Mouse (Mus musculus) intestine, embryonic 16.5 days (tissue): ENCODE data around the gene Mgea5. TPM values are rescaled to one million over a fixed set of nuclear protein-coding genes. Genes with fewer than 3 reads are reported as not detected.
A peak's percentile ranks its signal among the peaks of the same experiment; 100 is the strongest.
"Not testable (repeated sequence)": the region's sequence is repeated elsewhere in the genome, so short reads cannot be mapped to it uniquely, and the experiment has no call there.

ENCODE experiments used
- ATAC-seq: fragments of 200-750 bp; cut with Nextera tagmentation; 2 replicates; pipeline ENCODE4 v1.8.0; 2017; ENCODE audit warnings: moderate TSS enrichment, moderate library complexity
- H3K27ac ChIP-seq: fragments of 300-500 bp; sonication (generic); 2 replicates; pipeline ENCODE4 v1.5.1; 2014; ENCODE audit warnings: mild to moderate bottlenecking, low read length
- H3K27me3 ChIP-seq: fragments of 300-500 bp; sonication (generic); replicated peaks from 2 replicates; pipeline ENCODE4 v1.6.1; 2014; ENCODE audit warnings: low read length, control low read depth, mixed read lengths; ENCODE audit not compliant: control insufficient read depth, insufficient read depth
- H3K36me3 ChIP-seq: fragments of 300-500 bp; sonication (generic); 2 replicates; pipeline ENCODE4 v1.6.1; 2014; ENCODE audit warnings: low read length, control low read depth; ENCODE audit not compliant: control insufficient read depth, insufficient read depth
- H3K4me1 ChIP-seq: fragments of 300-500 bp; sonication (generic); 2 replicates; pipeline ENCODE4 v1.6.1; 2014; ENCODE audit warnings: low read length, control low read depth, mixed read lengths; ENCODE audit not compliant: control insufficient read depth, insufficient read depth
- H3K4me2 ChIP-seq: fragments of 300-500 bp; sonication (generic); 2 replicates; pipeline ENCODE4 v1.6.1; 2014; ENCODE audit warnings: low read depth, low read length, control low read depth
- H3K4me3 ChIP-seq: fragments of 300-500 bp; sonication (generic); 2 replicates; pipeline ENCODE4 v1.5.1; 2014; ENCODE audit warnings: mild to moderate bottlenecking, low read length
- H3K9ac ChIP-seq: fragments of 300-500 bp; sonication (generic); 2 replicates; pipeline ENCODE4 v1.6.1; 2014; ENCODE audit warnings: low read depth, low read length
- H3K9me3 ChIP-seq: fragments of 300-500 bp; sonication (generic); 2 replicates; pipeline ENCODE4 v1.6.1; 2016; ENCODE audit warnings: low read length, control low read depth; ENCODE audit not compliant: control insufficient read depth
- WGBS: fragments of 180-500 bp; shearing (Covaris S2); extraction: QIAGEN DNeasy Blood & Tissue Kit; methylation state at CpG from one replicate; pipeline ENCODE4 v1.1.7; 2014; 5-methylcytosine and 5-hydroxymethylcytosine counted together
- polyA plus RNA-seq: library from polyadenylated mRNA; unstranded; fragments of >200 nt; fragmentation: Nextera tagmentation; extraction: Ambion mirVana; gene quantifications from 2 replicates; pipeline ENCODE4 v1.2.1, GENCODE M21; 2015

Mgea5 gene
- polyA plus RNA-seq, 1 experiment from 2014 or later, result 25.0 TPM

- no peak overlapping the region for H3K27ac ChIP-seq
- H3K4me1 ChIP-seq, result peaks cover 24% of the 10 kb centered on the region
- WGBS, result 59% methylated on average over 10 of the region's 10 CpGs
These were observed 31.5 kb upstream of the Mgea5 start for GRCm38 (mm10) chr19:45815170-45815569.

DNA sequence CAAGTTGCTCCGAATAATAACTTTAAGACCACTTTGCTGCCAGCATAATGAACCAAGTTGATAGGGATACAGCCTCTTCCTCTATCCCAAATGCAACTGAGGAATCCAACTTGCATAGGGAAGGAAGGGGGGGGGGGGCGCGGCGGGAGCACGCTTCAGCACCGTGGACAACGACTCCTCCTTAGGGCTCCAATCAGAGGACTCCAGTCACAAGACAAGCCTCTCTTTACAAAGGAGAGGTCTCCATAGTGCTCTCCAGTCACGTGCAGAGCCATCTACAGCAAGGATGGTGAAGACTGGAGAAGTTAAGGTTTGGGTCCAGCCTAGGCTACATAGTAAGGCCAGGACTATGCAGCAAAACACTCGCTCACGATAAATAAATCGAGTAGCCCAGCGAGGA lies 30.2 kb upstream of the Mgea5 start:
- peak; percentile 32 for ATAC-seq
- Histone ChIP-seq H3K4me3 (no peak overlapping the region), H3K27ac (no peak overlapping the region), H3K36me3 (no peaks in the 10 kb centered on the region), H3K27me3 (0 out of 2 replicates have a peak, but pooled peaks cover 2% of the 10 kb centered on the region), H3K4me2 (no peak overlapping the region), H3K9me3 (no peaks in the 10 kb centered on the region), H3K4me1 (peaks cover 24% of the 10 kb centered on the region), H3K9ac (no peak overlapping the region)
- 13% methylated on average over 12 of the region's 12 CpGs for WGBS

More at GRCm38 (mm10) chr19:45815170-45815569, 31.5 kb upstream of the Mgea5 start:
- H3K4me2 ChIP-seq, result peak overlapping the region; percentile 75
- ATAC-seq, result no peak; the same call in 1 of the 2 replicates
- H3K27me3 ChIP-seq, result 0 out of 2 replicates have a peak, but pooled peaks cover 2% of the 10 kb centered on the region
- H3K4me3 ChIP-seq, result peak overlapping the region; percentile 43
- H3K9ac ChIP-seq, result no peak overlapping the region
- H3K36me3 ChIP-seq, result no peaks in the 10 kb centered on the region
- H3K9me3 ChIP-seq, result no peaks in the 10 kb centered on the region

GRCm38 (mm10) chr19:45813263-45813662 lies 29.6 kb upstream of the Mgea5 start:
- peaks cover 24% of the 10 kb centered on the region for H3K4me1 ChIP-seq
- H3K4me2 ChIP-seq, result no peak overlapping the region
- 0 out of 2 replicates have a peak, but pooled peaks cover 2% of the 10 kb centered on the region for H3K27me3 ChIP-seq
- H3K27ac ChIP-seq, result no peak overlapping the region
- H3K36me3 ChIP-seq, result no peaks in the 10 kb centered on the region
- no peak overlapping the region for H3K9ac ChIP-seq
- no peaks in the 10 kb centered on the region for H3K9me3 ChIP-seq
- no peak overlapping the region for H3K4me3 ChIP-seq
- no peak for ATAC-seq
- WGBS, result 6% methylated on average over 11 of the region's 11 CpGs

- no peaks in the 10 kb centered on the region for H3K36me3 ChIP-seq
- H3K9ac ChIP-seq, result no peak overlapping the region
- no peak for ATAC-seq
- H3K4me3 ChIP-seq, result peak overlapping the region; percentile 31
- no peak overlapping the region for H3K27ac ChIP-seq
- WGBS, result 15% methylated on average over 8 of the region's 8 CpGs
- H3K4me1 ChIP-seq, result peaks cover 24% of the 10 kb centered on the region
- peak overlapping the region; percentile 55 for H3K4me2 ChIP-seq
- H3K27me3 ChIP-seq, result 0 out of 2 replicates have a peak, but pooled peaks cover 2% of the 10 kb centered on the region
- H3K9me3 ChIP-seq, result no peaks in the 10 kb centered on the region
These were observed 29.1 kb upstream of the Mgea5 start for GRCm38 (mm10) chr19:45812673-45813252.

GRCm38 (mm10) chr19:45812115-45812514 lies 28.5 kb upstream of the Mgea5 start:
- WGBS, result 2% methylated on average over 16 of the region's 16 CpGs
- H3K4me1 ChIP-seq, result peaks cover 24% of the 10 kb centered on the region
- no peak overlapping the region for H3K9ac ChIP-seq
- peak overlapping the region; percentile 31 for H3K4me3 ChIP-seq
- 0 out of 2 replicates have a peak, but pooled peaks cover 2% of the 10 kb centered on the region for H3K27me3 ChIP-seq
- H3K9me3 ChIP-seq, result no peaks in the 10 kb centered on the region
- peak; percentile 52 for ATAC-seq
- H3K4me2 ChIP-seq, result peak overlapping the region; percentile 55
- H3K27ac ChIP-seq, result no peak overlapping the region
- no peaks in the 10 kb centered on the region for H3K36me3 ChIP-seq

DNA sequence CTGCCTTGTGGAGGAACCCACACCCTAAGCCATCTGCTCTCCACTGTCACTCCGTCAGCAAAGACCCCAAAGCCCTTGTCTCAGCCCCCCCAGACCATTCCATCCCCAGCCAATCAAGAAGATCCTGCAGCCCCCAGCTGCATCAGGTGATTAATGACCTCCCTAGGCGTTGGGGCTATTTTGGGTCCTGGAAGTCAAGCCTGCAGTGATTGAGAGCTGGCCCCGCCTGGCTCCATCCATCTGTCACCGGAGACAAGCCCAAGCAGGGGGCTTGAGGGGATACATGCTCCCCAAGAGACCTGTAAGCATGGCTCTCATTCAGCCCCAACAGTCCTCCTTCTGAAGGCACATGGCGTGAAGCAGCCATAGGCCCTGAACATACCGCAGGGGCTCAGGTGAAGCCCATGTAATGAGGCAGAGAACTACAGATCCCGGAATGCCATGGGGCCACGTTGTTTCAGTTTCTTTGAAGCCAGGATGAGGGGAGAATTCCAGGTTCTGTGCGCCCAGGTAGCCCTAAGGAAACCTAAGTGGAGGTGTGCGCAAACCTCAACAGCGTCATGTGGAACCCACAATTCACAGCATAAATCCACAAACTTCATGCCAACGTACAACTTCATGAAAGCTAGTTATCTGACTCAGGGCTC lies 27.5 kb upstream of the Mgea5 start:
- Histone ChIP-seq H3K36me3 (no peaks in the 10 kb centered on the region), H3K27me3 (0 out of 2 replicates have a peak, but pooled peaks cover 2% of the 10 kb centered on the region), H3K9me3 (no peaks in the 10 kb centered on the region), H3K4me3 (no peak overlapping the region), H3K27ac (no peak overlapping the region), H3K4me2 (no peak overlapping the region), H3K9ac (no peak overlapping the region), H3K4me1 (peaks cover 16% of the 10 kb centered on the region)
- ATAC-seq, result no peak
- 62% methylated on average over 12 of the region's 12 CpGs for WGBS

GRCm38 (mm10) chr19:45807732-45808131 lies 24.1 kb upstream of the Mgea5 start:
- no peaks in the 10 kb centered on the region for H3K36me3 ChIP-seq
- H3K4me1 ChIP-seq, result peaks cover 12% of the 10 kb centered on the region
- no peak overlapping the region for H3K4me3 ChIP-seq
- 0 out of 2 replicates have a peak, but pooled peaks cover 2% of the 10 kb centered on the region for H3K27me3 ChIP-seq
- no peak overlapping the region for H3K4me2 ChIP-seq
- no peak overlapping the region for H3K9ac ChIP-seq
- no peaks in the 10 kb centered on the region for H3K9me3 ChIP-seq
- no peak for ATAC-seq
- WGBS, result 91% methylated on average over 4 of the region's 4 CpGs
- no peak overlapping the region for H3K27ac ChIP-seq

- H3K4me1 ChIP-seq, H3K4me3 ChIP-seq, H3K9me3 ChIP-seq, H3K27ac ChIP-seq, H3K36me3 ChIP-seq, H3K27me3 ChIP-seq, H3K4me2 ChIP-seq, H3K9ac ChIP-seq, ATAC-seq: not testable (repeated sequence)
- 89% methylated on average over 6 of the region's 6 CpGs for WGBS
These were observed 22.2 kb upstream of the Mgea5 start for GRCm38 (mm10) chr19:45805817-45806216.

DNA sequence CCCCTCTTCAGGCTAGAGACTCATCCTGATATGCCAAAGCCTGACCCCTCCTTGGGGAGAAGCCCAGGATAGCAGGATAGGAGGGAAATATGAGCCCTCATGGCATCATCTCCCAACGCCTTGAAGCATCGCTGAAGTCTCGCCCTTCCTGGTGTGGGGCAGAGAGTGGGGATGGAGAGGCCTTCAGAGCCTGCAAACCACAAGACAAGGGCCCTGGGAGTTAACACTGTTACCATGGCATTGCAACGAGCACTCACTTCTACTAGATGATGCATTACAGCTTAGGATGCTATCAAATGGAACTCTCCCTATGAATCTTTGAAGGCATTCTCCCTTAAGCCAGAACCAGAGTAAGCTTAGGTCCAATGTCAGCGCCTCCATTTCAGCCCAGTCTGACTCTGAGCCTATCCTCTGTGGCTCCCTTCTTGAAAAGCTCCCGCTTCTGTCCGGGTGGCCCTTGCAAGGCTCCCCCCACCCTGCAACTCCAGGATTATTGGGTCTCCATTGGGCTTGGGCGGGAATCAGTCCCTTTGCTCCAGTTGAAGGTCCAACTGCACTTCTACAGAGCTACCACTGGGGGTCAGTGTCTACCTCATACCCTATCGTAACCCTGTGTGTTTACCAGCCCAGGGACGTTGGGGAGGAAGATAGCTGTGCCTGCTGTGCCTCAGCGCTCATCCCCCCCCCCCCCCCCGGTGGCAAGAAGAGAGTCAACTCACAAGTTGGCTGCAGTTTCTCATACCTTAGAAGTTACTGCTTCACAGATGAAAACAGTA lies 21.1 kb upstream of the Mgea5 start:
- no peak overlapping the region for H3K9ac ChIP-seq
- no peak overlapping the region for H3K27ac ChIP-seq
- H3K4me2 ChIP-seq, result no peak overlapping the region
- H3K4me3 ChIP-seq, result no peak overlapping the region
- peak; percentile 71 for ATAC-seq
- no peaks in the 10 kb centered on the region for H3K9me3 ChIP-seq
- peaks cover 3% of the 10 kb centered on the region; the same call in 1 of the 2 replicates for H3K4me1 ChIP-seq
- no peaks in the 10 kb centered on the region for H3K27me3 ChIP-seq
- 25% methylated on average over 12 of the region's 12 CpGs for WGBS
- H3K36me3 ChIP-seq, result no peaks in the 10 kb centered on the region
